Mouse (Mus musculus): ENCODE measurements around the gene Foxs1. TPM values are rescaled to one million over a fixed set of nuclear protein-coding genes. Genes with fewer than 3 reads are reported as not detected.
A peak's percentile ranks its signal among the peaks of the same experiment; 100 is the strongest.

The Foxs1 gene
- total RNA-seq, 2 experiments from 2014 or later, result not detected

DNA sequence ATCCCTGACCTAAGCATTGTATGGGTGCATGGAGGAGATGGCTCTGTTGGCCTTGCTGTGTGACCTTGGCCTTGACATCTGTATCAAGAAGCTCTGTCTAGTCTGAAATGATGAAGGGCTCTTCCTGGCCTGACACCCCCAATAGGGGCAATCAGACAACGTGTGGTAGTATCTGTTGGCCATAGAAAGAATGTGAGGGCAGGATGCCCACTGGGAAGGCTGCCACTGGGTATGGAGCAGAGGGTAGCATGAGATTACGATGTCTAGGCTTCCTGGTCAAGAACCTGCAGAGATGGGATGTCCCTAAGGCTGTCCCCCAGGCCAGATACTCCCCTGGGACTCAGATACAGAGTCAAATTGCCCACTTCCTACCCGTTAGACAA is 4.0 kb downstream of the Foxs1 start:
- no peak for ATAC-seq (replicated peaks; ENCODE audit: poor library complexity, severe bottlenecking)

DNA sequence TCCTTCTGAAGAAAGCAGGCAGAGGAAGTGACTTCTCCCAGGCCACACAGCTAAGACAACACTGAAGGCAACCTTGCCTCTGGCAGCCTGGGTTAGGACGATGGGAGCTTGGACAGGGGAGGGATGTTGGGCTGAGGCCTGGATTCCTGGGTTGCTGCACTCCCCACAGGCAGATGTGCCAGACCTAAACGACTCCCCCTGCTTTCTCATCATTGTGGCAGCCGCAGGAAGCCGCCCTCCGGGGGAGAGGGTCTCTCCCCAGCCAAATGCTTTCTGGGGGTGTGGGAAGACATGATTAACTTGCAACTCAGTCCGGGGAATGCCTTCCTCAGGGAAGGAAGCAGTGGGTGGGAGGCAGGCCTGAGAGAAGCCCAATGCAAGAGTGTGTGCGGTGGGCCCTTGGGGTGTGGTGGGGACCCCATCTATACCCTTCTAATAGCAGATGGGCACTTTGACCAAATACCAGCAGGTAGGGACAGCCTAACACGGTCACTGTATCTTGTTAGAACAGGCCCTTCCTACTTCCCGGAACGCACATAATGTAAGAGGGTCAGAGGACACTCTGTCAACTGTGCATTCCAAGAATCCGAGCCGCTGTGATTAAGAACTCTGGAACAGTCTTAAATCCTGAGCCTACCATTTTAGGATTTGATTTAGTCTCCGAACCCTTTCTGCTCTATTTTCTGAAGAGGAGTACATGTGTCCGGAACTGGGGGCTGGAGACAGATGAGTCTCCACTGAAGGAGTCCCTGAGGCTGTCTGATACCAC is 4.6 kb downstream of the Foxs1 start:
- no peak for ATAC-seq (replicated peaks; ENCODE audit: poor library complexity, severe bottlenecking)

DNA sequence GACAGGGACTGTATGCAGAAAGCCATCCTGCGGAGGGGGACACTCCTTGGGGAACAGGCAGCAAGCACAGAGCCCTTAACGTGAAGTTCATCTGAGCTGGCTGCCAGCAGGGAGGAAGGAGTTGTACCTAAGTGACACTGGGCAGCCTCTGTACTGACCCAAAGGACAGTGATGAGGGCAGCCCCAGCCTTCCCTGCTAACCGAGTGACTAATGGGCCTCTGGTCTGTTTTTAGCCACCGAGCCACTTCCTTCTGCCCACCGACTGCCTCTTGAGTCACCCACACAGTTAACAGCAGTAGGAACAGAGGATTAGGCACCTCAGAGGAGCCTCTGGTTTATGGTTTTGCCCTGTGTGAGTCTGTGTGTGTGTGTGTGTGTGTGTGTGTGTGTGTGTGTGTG is 5.6 kb downstream of the Foxs1 start:
- peak; percentile 55 for ATAC-seq (replicated peaks; ENCODE audit: poor library complexity, severe bottlenecking)

DNA sequence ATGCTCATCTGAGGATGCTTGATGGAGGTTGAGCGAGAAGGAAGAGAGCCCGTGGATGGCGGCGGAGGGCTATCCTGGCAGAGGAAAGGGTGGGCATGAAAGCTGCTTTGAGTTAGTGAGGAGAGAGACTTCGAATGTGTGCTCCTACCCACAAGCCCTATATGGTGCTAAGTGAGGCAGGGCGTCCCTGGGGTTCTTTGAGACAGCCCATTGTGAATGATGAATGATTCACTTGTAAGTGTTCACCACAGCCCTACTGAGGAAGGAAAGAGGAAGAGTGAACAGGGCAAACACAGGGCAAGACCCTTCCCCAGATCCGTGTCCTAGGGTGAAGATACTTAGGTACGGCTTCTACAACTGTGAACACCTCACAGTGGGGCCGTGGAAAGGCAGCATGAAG is 6.1 kb downstream of the Foxs1 start:
- ATAC-seq (replicated peaks; ENCODE audit: poor library complexity, severe bottlenecking), result 0 out of 2 replicates have a peak, but pooled peaks have one; percentile 19

DNA sequence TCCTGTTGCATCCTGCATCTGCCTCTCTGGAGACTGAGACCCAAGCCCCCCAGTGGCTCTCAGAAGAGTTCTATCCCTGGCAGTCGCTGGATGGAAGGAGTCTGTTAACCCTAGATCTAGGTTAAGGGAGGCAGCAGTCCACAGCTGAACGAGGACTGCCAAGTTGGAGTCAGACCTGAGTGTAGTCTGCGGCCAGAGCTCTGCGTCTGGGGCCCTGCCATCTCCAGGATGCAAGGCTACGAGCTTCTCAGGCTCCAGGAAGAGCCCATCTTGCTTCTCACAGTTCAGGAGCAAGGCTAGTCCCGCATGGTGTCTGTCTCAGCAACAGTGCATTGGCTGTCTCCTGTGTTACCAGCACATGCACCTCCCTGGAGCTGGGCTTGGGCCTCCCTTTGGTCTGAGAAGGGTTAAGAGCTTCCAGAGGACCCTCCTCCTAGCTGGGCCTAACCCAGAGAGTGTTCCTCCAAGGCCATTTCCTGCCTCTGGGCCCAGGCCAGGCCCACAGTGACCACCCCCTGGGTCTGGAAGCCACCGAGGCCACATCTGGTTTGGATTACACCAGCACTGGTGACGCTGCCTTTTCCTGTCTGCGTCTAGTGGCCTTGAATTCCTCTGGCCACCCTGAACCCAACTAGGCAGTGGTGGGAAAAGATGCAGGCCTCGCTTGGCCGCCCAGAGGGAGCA is 7.7 kb downstream of the Foxs1 start:
- ATAC-seq (replicated peaks; ENCODE audit: poor library complexity, severe bottlenecking), result peak; percentile 66

DNA sequence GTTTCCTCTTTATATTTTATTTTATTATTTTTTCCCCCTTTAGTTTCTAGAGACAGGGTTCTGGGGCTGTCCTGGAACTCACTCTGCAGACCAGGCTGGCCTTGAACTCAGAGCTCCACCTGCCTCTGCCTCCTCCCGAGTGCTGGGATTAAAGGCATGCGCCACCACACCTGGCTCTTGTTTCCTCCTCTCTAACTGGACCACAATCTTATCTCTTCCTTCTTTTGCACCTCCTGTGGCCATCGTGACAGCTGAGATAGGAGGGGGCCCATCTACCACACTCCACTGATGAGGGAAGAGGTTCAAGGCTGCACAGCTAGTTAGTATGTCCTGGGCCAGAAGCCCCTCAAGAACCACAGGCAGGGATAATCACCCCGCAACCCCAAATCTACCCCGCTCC is 8.5 kb downstream of the Foxs1 start:
- ATAC-seq (replicated peaks; ENCODE audit: poor library complexity, severe bottlenecking), result no peak

GRCm38 (mm10) chr2:152924128-152924527 is 8.9 kb downstream of the Foxs1 start:
- no peak for ATAC-seq (replicated peaks; ENCODE audit: poor library complexity, severe bottlenecking)

DNA sequence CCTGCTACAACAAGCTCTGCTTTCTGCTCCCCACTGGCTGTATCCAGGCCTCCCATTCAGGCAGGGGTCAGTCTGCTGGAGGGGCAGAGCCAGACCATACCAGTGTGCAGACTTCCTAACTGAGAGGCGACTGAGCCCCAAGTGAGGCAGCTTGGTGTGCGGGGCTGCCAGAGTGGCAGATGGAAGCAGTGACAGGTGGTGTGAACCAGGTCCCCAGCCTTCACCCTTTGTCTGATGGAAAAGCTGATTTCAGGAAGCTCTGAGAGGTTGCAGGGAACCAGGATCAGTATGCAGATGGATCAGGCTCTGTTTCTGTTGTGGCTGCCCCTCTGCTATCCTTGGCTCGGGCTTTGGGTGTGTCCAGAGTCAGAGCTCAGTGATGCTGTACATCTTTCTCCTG is 9.4 kb downstream of the Foxs1 start:
- ATAC-seq (replicated peaks; ENCODE audit: poor library complexity, severe bottlenecking), result no peak

- ATAC-seq (replicated peaks; ENCODE audit: poor library complexity, severe bottlenecking), result no peak
Observed at GRCm38 (mm10) chr2:152922376-152922775, 10.6 kb downstream of the Foxs1 start.

DNA sequence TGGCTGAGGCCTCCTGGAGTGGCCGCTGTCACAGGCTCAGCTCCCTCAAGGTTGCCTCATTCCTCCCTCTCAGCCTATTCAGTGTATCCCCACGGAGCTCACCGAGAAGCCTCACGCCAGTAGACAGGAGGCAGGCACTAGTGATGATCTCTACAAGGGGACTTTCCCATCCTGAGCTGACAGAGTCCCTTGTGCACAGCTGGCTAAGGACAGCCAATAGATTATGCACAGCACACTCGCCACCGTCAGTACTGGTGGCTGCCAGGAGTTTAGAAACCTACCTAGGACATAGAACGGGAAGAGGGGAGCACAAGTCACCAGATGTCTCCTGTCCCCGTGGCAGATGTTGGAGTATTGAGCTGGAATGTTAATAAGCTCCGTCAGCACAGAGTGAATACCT is 15.3 kb downstream of the Foxs1 start:
- ATAC-seq (replicated peaks; ENCODE audit: poor library complexity, severe bottlenecking), result no peak

DNA sequence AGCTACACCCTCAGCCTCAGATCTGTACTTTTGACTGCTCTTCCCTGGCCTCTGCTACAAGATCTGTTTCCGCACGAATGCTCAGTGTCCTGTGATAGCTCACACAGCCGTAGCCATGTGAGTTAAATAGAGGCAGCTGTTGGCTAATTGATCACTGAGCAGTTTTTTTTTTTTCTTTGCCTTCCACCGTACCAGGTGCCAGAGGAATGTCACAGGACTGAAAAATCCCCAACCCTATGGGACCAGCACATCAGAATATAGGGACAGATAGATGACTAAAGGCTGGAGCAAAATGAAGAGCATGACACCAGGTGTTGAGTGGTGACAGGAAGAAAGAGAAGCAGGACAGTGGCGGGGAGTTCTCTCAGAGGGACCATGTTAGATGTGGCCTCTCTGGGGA is 16.9 kb downstream of the Foxs1 start:
- ATAC-seq (replicated peaks; ENCODE audit: poor library complexity, severe bottlenecking), result no peak

GRCm38 (mm10) chr2:152915453-152915852 is 17.6 kb downstream of the Foxs1 start:
- no peak for ATAC-seq (replicated peaks; ENCODE audit: poor library complexity, severe bottlenecking)

DNA sequence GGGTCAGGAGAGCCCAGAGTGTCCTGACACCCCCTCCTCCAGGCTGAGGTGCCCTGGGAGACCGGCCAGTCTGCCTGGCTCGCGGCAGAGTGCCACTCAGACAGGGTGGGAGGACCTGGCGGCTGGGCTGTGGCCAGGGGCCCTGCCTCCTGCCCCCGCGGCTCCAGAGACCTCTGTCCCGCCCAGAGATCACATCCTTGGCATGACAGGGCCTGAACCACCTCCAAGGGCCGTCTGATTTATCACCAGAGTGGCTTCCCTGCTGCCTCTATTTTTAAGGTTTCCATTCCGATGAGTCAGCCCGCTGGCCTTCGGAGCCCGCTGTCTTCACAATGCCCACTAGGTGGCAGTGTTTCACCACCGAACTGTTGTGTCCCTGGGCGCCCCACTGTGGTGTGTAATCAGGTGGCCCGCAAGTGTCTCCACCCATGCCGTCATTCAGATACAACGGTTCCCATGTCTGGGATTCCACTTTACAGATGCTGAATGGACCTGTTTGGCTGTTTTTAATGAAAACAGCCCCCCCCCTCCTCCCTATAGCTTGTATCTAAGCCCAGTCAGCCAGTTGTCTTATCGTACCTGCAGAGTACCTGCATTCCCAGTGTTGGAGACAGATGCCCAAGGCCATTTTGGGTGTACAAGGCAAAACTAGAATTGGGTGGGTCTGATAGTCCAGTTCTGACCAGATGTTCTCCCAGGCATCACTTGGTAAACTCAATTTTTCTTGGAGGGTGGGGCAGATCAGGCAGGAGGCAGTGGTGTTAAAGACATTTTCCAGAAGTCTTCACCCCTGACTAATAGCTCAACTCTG is 18.5 kb downstream of the Foxs1 start:
- peak; percentile 86 for ATAC-seq (replicated peaks; ENCODE audit: poor library complexity, severe bottlenecking)

DNA sequence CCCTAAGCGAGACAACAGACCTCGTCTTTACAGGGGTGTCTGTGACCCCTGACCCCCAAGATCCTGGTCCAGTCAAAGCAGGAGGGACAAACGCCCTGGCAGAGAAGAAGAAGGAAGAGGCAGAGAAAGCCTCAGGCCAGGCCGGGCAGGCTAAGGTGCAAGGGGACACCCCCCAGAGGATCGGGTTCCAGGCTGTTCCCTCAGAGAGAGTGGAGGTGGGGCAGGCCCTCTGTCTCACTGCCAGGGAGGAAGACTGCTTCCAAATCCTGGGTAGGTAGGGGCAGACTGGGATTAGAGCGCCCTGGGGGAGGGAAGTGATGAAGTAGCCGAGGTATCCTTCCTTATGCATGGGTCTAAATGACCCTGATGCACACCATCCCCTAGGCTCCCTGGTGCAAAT is 19.5 kb downstream of the Foxs1 start:
- ATAC-seq (replicated peaks; ENCODE audit: poor library complexity, severe bottlenecking), result no peak

DNA sequence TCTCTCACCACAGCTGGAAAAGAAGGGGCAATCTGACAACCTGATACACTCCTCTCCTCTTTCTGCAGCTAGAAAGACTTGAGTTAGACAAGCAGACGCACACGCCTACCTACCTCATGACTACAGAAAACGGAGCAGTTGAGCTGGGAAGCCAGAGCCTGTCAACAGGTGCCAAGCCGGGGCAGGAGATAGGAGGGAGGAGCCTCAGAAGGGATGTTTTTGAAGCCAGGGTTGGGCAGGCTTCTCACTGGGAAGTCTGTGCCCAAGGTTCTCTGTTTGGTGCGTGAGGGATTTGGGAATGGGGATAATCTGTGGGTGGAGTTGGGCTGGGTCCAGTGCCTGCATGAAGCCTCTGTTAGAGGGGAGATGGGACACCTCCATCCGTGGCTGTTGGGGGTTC is 21.6 kb downstream of the Foxs1 start:
- no peak for ATAC-seq (replicated peaks; ENCODE audit: poor library complexity, severe bottlenecking)

- peak; percentile 26; the same call in 1 of the 2 replicates for ATAC-seq (replicated peaks; ENCODE audit: poor library complexity, severe bottlenecking)
Observed at GRCm38 (mm10) chr2:152911031-152911430, 22.0 kb downstream of the Foxs1 start, which contains the start of gene Mylk2. Gene Mylk2 (plus strand): TSS chr2:152911352.

- no peak for ATAC-seq (replicated peaks; ENCODE audit: poor library complexity, severe bottlenecking)
Observed at GRCm38 (mm10) chr2:152909848-152910247, 23.2 kb downstream of the Foxs1 start.

- no peak for ATAC-seq (replicated peaks; ENCODE audit: poor library complexity, severe bottlenecking)
Observed at GRCm38 (mm10) chr2:152907114-152907943, 25.7 kb downstream of the Foxs1 start.

GRCm38 (mm10) chr2:152906274-152907037 is 26.6 kb downstream of the Foxs1 start:
- ATAC-seq (replicated peaks; ENCODE audit: poor library complexity, severe bottlenecking), result no peak

Data from granulocyte monocyte progenitor cell, adult 5-6 weeks (primary cell).